In the genomic region with DNA sequence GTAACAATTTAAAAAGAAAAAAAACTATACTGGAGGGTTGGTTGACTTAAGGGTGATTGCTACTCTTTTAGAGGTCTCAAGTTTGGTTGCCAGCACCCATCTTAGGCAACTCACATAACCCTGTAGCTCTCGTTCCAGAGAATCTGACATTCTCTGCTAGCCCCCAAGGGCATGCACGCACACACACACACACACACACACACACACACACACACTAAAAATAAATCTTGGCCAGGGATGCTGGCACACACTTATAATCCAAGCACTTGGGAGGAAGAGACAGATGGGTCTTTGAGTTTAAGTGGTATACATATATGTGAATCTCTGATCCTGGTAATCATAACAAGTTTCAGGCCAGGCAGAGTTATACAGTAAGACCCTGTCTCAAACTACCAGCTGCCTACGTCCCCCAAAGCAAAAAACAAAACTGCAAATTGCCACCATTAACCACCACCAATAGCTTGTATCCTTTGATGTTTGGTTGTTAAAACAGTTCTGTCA, we compare ENCODE assay signal across 17 mouse cellular contexts.
"Had no signal": no experiment of that assay in that cellular context is flagged by ENCODE, and none has a peak within 500 bp of the region (broad histone marks: within the 10 kb centered on the region; RNA-seq: fewer than 3 reads in every experiment).

No protein-coding gene starts in this region.

- H3K4me3 ChIP-seq: limb, embryonic 12.5 days; limb, embryonic 15.5 days had no signal

- DNase-seq: kidney, postnatal 14 days; kidney, postnatal 4 days; left cerebral cortex, postnatal 4 days; liver, postnatal 0 days; lung, embryonic 14.5 days; lung, postnatal 4 days; midbrain, embryonic 14.5 days; thymus, adult 2 months; thymus, postnatal 14 days; thymus, postnatal 4 days had no signal

- ATAC-seq: liver, postnatal 0 days; lung, postnatal 0 days had no signal

- H3K9ac ChIP-seq: limb, embryonic 12.5 days; limb, embryonic 15.5 days; liver, embryonic 14.5 days; liver, postnatal 0 days; lung, embryonic 14.5 days had no signal

- H3K27me3 ChIP-seq: limb, embryonic 12.5 days; limb, embryonic 15.5 days had no signal

- H3K4me2 ChIP-seq: limb, embryonic 12.5 days; limb, embryonic 15.5 days; liver, embryonic 11.5 days; lung, embryonic 14.5 days; midbrain, embryonic 11.5 days had no signal

- H3K4me1 ChIP-seq: limb, embryonic 15.5 days had no signal

- H3K9me3 ChIP-seq: limb, embryonic 12.5 days; limb, embryonic 15.5 days had no signal

- H3K27ac ChIP-seq: limb, embryonic 12.5 days; limb, embryonic 15.5 days; liver, embryonic 14.5 days; stomach, postnatal 0 days had no signal
